Mouse (Mus musculus): ENCODE measurements around the gene Tgfb1i1.
A peak's percentile ranks its signal among the peaks of the same experiment; 100 is the strongest.

Gene Tgfb1i1

GRCm38 (mm10) chr7:128246496-128247391 lies at the start of gene Tgfb1i1:
Gene Tgfb1i1, plus strand, starts transcription at chr7:128246812.
- DNase-seq (ENCODE audit: extremely low read depth, low read depth), result no peak

DNA sequence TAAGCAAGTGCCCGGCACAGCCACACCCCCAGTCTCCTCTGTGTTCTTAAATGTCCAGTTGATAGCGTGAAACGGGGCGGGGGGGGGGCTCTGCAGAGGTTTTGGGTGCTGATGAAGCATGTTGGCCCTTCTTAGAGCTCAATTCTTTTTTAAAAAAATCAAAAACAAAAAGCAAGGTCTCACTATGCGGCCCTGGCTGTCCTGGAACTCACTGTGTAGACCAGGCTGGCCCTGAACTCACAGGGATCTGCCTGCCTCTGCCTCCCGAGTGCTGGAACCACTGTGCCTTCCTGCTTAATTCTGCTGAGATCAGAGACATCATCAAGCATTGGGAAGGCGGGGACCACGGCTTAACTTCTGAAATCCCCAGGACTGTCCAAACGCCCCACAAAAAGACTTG lies 45.0 kb upstream of the Tgfb1i1 start:
- DNase-seq (ENCODE audit: extremely low read depth, low read depth), result no peak

GRCm38 (mm10) chr7:128203071-128203470 lies 43.5 kb upstream of the Tgfb1i1 start:
- no peak for DNase-seq (ENCODE audit: extremely low read depth, low read depth)

DNA sequence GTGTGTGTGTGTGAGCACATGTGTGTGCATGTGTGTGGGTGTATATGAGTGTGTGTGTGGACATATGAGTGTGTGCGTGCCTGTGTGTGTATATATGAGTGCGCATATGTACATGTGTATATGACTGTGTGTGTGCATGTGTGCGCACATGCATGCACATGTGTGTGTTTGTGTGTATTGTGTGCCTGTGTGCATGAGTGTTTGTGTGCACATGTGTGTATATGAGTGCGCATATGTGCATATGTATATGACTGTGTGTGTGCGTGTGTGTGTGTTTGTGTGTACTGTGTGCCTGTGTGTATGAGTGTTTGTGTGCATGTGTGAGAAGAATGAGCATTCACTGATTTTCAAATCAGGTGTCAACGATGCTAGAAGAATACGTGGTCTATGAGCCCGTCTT lies 42.4 kb upstream of the Tgfb1i1 start:
- DNase-seq (ENCODE audit: extremely low read depth, low read depth), result no peak

DNA sequence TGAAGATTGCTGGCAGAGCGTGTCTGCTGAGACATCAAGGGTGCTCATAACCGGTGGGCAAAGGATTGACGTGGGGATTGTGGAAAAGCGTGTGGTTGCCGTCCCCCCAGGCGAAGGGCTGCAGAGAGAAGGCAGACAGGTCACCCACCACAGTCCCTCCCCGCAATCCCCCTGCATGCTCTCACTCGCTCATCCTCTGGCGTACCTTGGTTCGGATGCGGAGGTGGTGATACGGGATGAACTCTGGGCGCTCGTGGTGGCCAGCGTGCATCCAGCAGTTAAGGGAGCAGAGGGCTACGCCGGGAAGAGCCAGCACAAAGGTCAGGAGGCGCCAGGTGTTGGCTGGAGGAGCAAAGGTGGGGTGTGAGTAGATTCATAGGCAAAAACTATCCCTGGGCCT lies 40.9 kb upstream of the Tgfb1i1 start:
- no peak for DNase-seq (ENCODE audit: extremely low read depth, low read depth)

DNA sequence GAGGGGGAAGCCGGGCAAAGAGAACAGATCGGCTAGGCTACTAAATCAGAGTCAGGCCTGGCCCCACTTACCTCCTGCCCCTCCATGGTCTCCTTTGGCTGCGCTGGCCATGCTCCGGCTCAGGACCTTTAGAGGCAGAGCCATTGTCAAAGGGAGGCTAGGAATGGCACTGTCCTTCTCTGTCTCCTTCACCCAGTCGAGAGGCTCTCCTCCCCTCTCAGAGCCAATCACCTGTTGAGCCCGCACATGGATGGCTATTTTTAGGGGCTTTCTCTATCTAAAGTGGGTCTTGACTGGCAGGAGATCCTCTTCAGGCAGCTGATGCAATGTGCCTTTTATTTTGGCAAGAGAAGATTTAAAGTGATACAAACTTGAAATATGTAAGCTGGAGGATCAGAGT lies 40.5 kb upstream of the Tgfb1i1 start, which contains the start of gene Cox6a2:
TSS of gene Cox6a2 (minus strand) at position 236 of the 400 bp plus-strand sequence.
- no peak for DNase-seq (ENCODE audit: extremely low read depth, low read depth)

GRCm38 (mm10) chr7:128208187-128208586 lies 38.4 kb upstream of the Tgfb1i1 start:
- DNase-seq (ENCODE audit: extremely low read depth, low read depth), result peak; percentile 29

DNA sequence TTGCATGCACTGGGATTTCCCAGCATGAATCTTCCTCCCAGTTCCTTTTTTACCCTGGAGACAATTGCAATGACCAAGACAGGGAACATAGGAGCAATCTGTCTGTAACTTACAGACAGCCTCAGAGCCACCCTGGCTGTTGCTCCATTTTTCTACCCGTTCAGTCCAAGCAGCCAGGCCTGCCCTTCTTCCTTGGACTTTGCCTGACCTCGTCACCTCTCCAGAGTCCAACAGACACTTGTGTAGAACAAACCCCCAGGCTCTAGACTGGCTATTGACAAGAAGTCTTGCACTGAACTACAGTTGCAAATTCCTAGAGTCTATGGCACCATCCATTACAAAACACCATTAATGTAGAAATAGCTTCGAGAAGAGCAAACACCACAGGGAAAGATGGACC lies 36.8 kb upstream of the Tgfb1i1 start:
- DNase-seq (ENCODE audit: extremely low read depth, low read depth), result no peak

GRCm38 (mm10) chr7:128219952-128220351 lies 26.7 kb upstream of the Tgfb1i1 start:
- peak; percentile 39 for DNase-seq (ENCODE audit: extremely low read depth, low read depth)

GRCm38 (mm10) chr7:128220936-128221335 lies 25.7 kb upstream of the Tgfb1i1 start:
- no peak for DNase-seq (ENCODE audit: extremely low read depth, low read depth)

DNA sequence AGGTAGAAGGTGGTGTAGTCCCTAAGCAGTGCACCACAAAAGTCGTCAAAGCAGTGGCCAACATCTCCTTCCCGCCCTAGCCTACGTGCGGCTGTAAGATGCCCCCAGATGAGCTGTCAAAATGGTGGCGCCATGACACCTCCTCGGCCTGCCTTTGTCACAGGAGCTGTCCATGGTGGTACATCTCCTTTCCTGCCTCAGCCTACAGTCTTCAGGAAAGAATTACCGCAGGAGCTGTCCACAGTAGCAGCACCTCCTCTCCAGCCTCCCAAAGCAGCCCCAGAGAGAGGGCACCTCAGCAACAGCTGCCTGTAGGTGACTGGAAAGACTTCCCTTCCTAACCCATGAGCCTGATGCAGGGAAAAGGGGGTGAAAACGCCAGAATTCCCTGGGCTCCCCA lies 14.9 kb upstream of the Tgfb1i1 start:
- peak; percentile 50 for DNase-seq (ENCODE audit: extremely low read depth, low read depth)

- DNase-seq (ENCODE audit: extremely low read depth, low read depth), result no peak
Observed at GRCm38 (mm10) chr7:128234796-128235195, 11.8 kb upstream of the Tgfb1i1 start.

- DNase-seq (ENCODE audit: extremely low read depth, low read depth), result no peak
Observed at GRCm38 (mm10) chr7:128235481-128235880, 11.1 kb upstream of the Tgfb1i1 start.

- DNase-seq (ENCODE audit: extremely low read depth, low read depth), result no peak
Observed at GRCm38 (mm10) chr7:128236426-128236825, 10.2 kb upstream of the Tgfb1i1 start.

- DNase-seq (ENCODE audit: extremely low read depth, low read depth), result peak; percentile 44
Observed at GRCm38 (mm10) chr7:128236856-128237592, 9.6 kb upstream of the Tgfb1i1 start, which contains the start of gene Armc5. Gene Armc5, plus strand, starts transcription at chr7:128237342.

DNA sequence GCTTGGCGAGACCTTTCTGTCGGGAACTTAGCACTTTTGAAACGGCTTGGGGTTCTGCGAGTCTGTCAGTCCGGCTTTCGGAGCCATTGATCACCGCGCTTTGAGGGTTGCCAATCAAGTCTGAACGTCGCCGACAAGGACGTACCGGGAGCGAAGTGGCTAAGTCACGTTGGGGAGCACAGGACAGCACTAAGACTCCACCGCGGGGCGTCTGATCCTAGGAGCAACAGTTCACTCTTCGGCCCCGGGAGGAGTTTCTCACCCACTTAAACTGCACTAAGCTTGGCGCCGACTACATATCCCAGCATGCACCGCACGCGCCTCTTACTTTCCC lies 9.1 kb upstream of the Tgfb1i1 start:
- DNase-seq (ENCODE audit: extremely low read depth, low read depth), result no peak

DNA sequence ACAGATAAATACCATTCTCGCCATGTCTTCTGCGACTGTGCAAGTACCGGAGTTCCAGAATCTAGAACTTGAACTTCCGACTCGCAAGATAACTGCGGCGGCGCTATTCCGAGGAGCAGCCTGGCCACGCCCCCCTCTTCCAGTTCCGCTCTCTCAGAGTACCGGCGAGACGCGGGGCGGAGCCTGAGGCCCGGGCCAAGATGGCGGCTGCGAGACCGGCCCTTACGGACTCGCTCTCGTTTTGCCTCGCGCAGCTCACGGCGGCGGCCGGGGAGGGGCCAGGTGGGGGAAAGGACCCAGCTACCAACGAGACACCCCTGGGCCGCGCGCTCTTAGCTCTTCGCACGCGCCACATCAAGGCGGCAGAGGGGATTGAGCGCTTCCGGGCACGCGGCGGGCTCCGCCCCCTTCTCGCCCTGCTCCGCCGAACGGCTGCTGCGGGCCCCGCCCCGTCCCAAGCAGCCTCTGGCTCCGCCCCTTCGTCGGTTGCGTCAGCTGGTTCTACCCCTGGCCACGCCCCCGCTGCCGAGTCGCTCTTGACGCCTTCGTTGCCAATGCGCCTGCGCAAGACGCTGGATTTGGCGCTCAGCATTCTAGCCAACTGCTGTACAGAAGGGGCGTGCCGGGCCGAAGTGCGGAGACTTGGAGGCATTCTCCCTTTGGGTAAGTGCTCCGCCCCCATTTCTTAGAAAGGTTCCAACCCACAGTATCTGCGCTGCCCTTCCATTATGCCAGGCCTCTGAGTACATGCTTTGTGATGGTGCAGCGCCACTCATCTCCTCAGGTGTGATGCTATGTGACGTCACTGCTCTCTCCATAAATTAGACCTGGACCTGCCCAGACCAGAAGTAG lies 8.5 kb upstream of the Tgfb1i1 start, which contains the start of gene 9130023H24Rik:
TSS of gene 9130023H24Rik (minus strand) at position 105 of the 852 bp plus-strand sequence.
- peak; percentile 96 for DNase-seq (ENCODE audit: extremely low read depth, low read depth)

GRCm38 (mm10) chr7:128238991-128239390 lies 7.6 kb upstream of the Tgfb1i1 start:
- peak; percentile 49 for DNase-seq (ENCODE audit: extremely low read depth, low read depth)

DNA sequence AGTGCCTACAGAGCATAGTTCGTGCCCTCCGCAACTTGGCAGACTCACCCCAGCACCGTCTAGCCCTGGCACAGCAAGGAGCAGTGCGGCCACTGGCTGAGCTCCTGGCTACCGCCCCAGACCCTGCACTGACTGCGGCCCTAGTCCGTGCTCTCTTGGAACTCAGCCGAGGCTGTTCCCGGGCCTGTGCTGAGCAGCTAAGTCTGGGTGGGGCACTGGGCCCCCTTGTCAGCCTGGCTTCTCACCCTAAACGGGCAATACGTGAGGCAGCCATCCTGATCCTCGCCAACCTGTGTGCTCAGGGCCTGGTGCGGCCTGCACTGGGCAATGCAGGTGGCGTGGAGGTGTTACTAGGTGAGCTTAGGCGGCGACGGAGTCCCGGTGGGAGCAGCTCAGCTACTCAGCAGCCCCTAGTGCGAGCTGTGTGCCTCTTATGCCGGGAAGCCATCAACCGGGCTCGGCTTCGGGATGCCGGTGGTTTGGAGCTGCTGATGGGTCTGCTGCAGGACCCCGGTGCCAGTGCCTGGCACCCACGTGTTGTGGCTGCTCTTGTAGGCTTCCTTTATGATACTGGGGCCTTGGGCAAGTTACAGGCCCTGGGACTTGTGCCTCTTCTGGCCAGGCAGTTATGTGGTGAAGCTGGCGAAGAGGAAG lies 6.4 kb upstream of the Tgfb1i1 start:
- no peak for DNase-seq (ENCODE audit: extremely low read depth, low read depth)

DNA sequence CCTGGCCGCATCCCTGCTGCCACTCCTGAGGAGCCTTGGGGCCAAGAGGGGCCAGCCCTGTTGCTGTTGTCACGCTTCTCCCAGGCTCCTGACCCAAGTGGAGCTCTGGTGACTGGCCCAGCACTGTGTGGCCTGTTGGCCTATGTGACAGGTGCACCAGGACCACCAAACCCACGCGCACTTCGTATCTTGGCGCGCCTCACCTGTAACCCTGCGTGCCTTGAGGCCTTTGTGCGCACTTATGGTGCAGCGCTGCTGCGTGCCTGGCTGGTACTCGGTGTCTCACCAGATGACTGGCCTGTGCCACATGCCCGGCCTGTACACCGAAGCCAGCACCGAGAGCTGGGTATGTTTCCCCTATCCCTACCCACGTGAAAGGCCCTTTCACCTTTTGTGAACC lies 4.3 kb upstream of the Tgfb1i1 start:
- DNase-seq (ENCODE audit: extremely low read depth, low read depth), result no peak

- no peak for DNase-seq (ENCODE audit: extremely low read depth, low read depth)
Observed at GRCm38 (mm10) chr7:128243921-128244320, 2.7 kb upstream of the Tgfb1i1 start.
